Mouse (Mus musculus): Measurements from ENCODE around the gene Pfkfb2. TPM values are rescaled to one million over a fixed set of nuclear protein-coding genes. Genes with fewer than 3 reads are reported as not detected.

The Pfkfb2 gene
- polyA plus RNA-seq, 1 experiment from 2014 or later = 15.5 TPM

GRCm38 (mm10) chr1:130734852-130735251, 5.8 kb upstream of the Pfkfb2 start:
- Histone ChIP-seq H3K4me2 (no peak overlapping the region), H3K27ac (no peak overlapping the region), H3K4me1 (peaks cover 8% of the 10 kb centered on the region), H3K9ac (no peak overlapping the region), H3K4me3 (no peak overlapping the region), H3K9me3 (replicated peaks) (no peaks in the 10 kb centered on the region), H3K27me3 (no peaks in the 10 kb centered on the region), H3K36me3 (ENCODE audit: poor library complexity, severe bottlenecking) (no peaks in the 10 kb centered on the region)
- WGBS = 86% methylated on average over 8 of the region's 8 CpGs
- no peak; the same call in 1 of the 2 replicates for ATAC-seq

- no peak overlapping the region for H3K9ac ChIP-seq
- H3K36me3 ChIP-seq (ENCODE audit: poor library complexity, severe bottlenecking) = no peaks in the 10 kb centered on the region
- H3K9me3 ChIP-seq (replicated peaks) = no peaks in the 10 kb centered on the region
- H3K4me2 ChIP-seq = no peak overlapping the region
- peaks cover 8% of the 10 kb centered on the region for H3K4me1 ChIP-seq
- ATAC-seq = peak; percentile 30; the same call in 1 of the 2 replicates
- 52% methylated on average over 5 of the region's 5 CpGs for WGBS
- no peak overlapping the region for H3K27ac ChIP-seq
- H3K4me3 ChIP-seq = no peak overlapping the region
- no peaks in the 10 kb centered on the region for H3K27me3 ChIP-seq
These were observed 5.4 kb upstream of the Pfkfb2 start for GRCm38 (mm10) chr1:130734452-130734851.

- H3K4me1 ChIP-seq = peaks cover 8% of the 10 kb centered on the region
- no peaks in the 10 kb centered on the region for H3K36me3 ChIP-seq (ENCODE audit: poor library complexity, severe bottlenecking)
- no peak overlapping the region for H3K4me3 ChIP-seq
- H3K27me3 ChIP-seq = no peaks in the 10 kb centered on the region
- H3K9me3 ChIP-seq (replicated peaks) = no peaks in the 10 kb centered on the region
- no peak overlapping the region for H3K4me2 ChIP-seq
- H3K27ac ChIP-seq = no peak overlapping the region
- ATAC-seq = no peak
- no peak overlapping the region for H3K9ac ChIP-seq
- 99% methylated on average over 4 of the region's 4 CpGs for WGBS
These were observed 4.6 kb upstream of the Pfkfb2 start for GRCm38 (mm10) chr1:130733671-130734070.

- 90% methylated on average over 13 of the region's 13 CpGs for WGBS
- H3K4me3 ChIP-seq = no peak overlapping the region
These were observed 3.9 kb upstream of the Pfkfb2 start for GRCm38 (mm10) chr1:130732706-130733658.

GRCm38 (mm10) chr1:130731741-130732337, 2.8 kb upstream of the Pfkfb2 start, which contains the start of gene AA986860:
AA986860 (plus strand) TSS chr1:130731976.
- Histone ChIP-seq H3K36me3 (ENCODE audit: poor library complexity, severe bottlenecking) (no peaks in the 10 kb centered on the region), H3K4me1 (peaks cover 8% of the 10 kb centered on the region), H3K9me3 (replicated peaks) (no peaks in the 10 kb centered on the region), H3K4me2 (0 out of 2 replicates have a peak within 1 kb of the TSS, but pooled peaks have one; percentile 14), H3K27ac (no peak within 1 kb of the TSS), H3K27me3 (no peaks in the 10 kb centered on the region), H3K4me3 (no peak within 1 kb of the TSS), H3K9ac (no peak within 1 kb of the TSS)
- 6% methylated on average over 10 of the region's 10 CpGs for WGBS
- ATAC-seq = peak; percentile 36; the same call in 1 of the 2 replicates

More at GRCm38 (mm10) chr1:130732706-130733658, 3.9 kb upstream of the Pfkfb2 start:
- no peak for ATAC-seq
- H3K4me1 ChIP-seq = peaks cover 8% of the 10 kb centered on the region
- no peaks in the 10 kb centered on the region for H3K36me3 ChIP-seq (ENCODE audit: poor library complexity, severe bottlenecking)
- no peak overlapping the region for H3K9ac ChIP-seq
- H3K27ac ChIP-seq = no peak overlapping the region
- no peak overlapping the region for H3K4me2 ChIP-seq
- H3K27me3 ChIP-seq = no peaks in the 10 kb centered on the region
- no peaks in the 10 kb centered on the region for H3K9me3 ChIP-seq (replicated peaks)

- Histone ChIP-seq H3K4me1 (peaks cover 5% of the 10 kb centered on the region), H3K9me3 (replicated peaks) (no peaks in the 10 kb centered on the region), H3K4me2 (no peak overlapping the region), H3K4me3 (no peak overlapping the region), H3K27ac (no peak overlapping the region), H3K27me3 (no peaks in the 10 kb centered on the region), H3K36me3 (ENCODE audit: poor library complexity, severe bottlenecking) (no peaks in the 10 kb centered on the region), H3K9ac (no peak overlapping the region)
- WGBS = 93% methylated on average over 3 of the region's 3 CpGs
- no peak for ATAC-seq
These were observed 345 bp downstream of the Pfkfb2 start for GRCm38 (mm10) chr1:130728708-130729107.

- Histone ChIP-seq H3K27ac (no peak overlapping the region), H3K4me1 (peaks cover 5% of the 10 kb centered on the region), H3K9me3 (replicated peaks) (no peaks in the 10 kb centered on the region), H3K36me3 (ENCODE audit: poor library complexity, severe bottlenecking) (no peaks in the 10 kb centered on the region), H3K9ac (no peak overlapping the region), H3K27me3 (no peaks in the 10 kb centered on the region), H3K4me3 (no peak overlapping the region), H3K4me2 (no peak overlapping the region)
- ATAC-seq = no peak
- 83% methylated on average over 1 of the region's 1 CpGs for WGBS
These were observed 983 bp downstream of the Pfkfb2 start for GRCm38 (mm10) chr1:130728070-130728469.

- Histone ChIP-seq H3K4me1 (peaks cover 1% of the 10 kb centered on the region; the same call in 1 of the 2 replicates), H3K27me3 (no peaks in the 10 kb centered on the region), H3K9me3 (replicated peaks) (no peaks in the 10 kb centered on the region), H3K4me2 (no peak overlapping the region), H3K9ac (no peak overlapping the region), H3K27ac (no peak overlapping the region), H3K4me3 (no peak overlapping the region), H3K36me3 (ENCODE audit: poor library complexity, severe bottlenecking) (no peaks in the 10 kb centered on the region)
- WGBS = 71% methylated on average over 2 of the region's 2 CpGs
- no peak for ATAC-seq
These were observed 2.7 kb downstream of the Pfkfb2 start for GRCm38 (mm10) chr1:130726396-130726795.

- Histone ChIP-seq H3K4me1 (peaks cover 3% of the 10 kb centered on the region), H3K27ac (no peak overlapping the region), H3K4me3 (no peak overlapping the region), H3K4me2 (no peak overlapping the region), H3K27me3 (no peaks in the 10 kb centered on the region), H3K36me3 (ENCODE audit: poor library complexity, severe bottlenecking) (peaks cover 3% of the 10 kb centered on the region; the same call in 1 of the 2 replicates), H3K9ac (no peak overlapping the region), H3K9me3 (replicated peaks) (no peaks in the 10 kb centered on the region)
- ATAC-seq = no peak
- 95% methylated on average over 5 of the region's 5 CpGs for WGBS
These were observed 4.8 kb downstream of the Pfkfb2 start for GRCm38 (mm10) chr1:130724206-130724605.

- Histone ChIP-seq H3K9me3 (replicated peaks) (no peaks in the 10 kb centered on the region), H3K27ac (peak within 1 kb of the TSS; percentile 78), H3K4me1 (peaks cover 18% of the 10 kb centered on the region), H3K4me3 (peak within 1 kb of the TSS; percentile 87), H3K9ac (peak within 1 kb of the TSS; percentile 96), H3K27me3 (no peaks in the 10 kb centered on the region), H3K36me3 (ENCODE audit: poor library complexity, severe bottlenecking) (peaks cover 9% of the 10 kb centered on the region; the same call in 1 of the 2 replicates), H3K4me2 (peak within 1 kb of the TSS; percentile 86)
- peak; percentile 75 for ATAC-seq
- under 1% methylated on average over 53 of the region's 54 CpGs for WGBS
These were observed 11.7 kb downstream of the Pfkfb2 start, which contains the start of gene Yod1 for GRCm38 (mm10) chr1:130717291-130717871. Yod1 (plus strand) TSS chr1:130717327.

GRCm38 (mm10) chr1:130716513-130717290, 12.4 kb downstream of the Pfkfb2 start:
- peak; percentile 3 for ATAC-seq
- under 1% methylated on average over 42 of the region's 42 CpGs for WGBS

More at GRCm38 (mm10) chr1:130716513-130717290, 12.4 kb downstream of the Pfkfb2 start:
- Histone ChIP-seq H3K36me3 (ENCODE audit: poor library complexity, severe bottlenecking) (peaks cover 9% of the 10 kb centered on the region; the same call in 1 of the 2 replicates), H3K4me3 (peak overlapping the region; percentile 87), H3K4me2 (peak overlapping the region; percentile 86), H3K9me3 (replicated peaks) (no peaks in the 10 kb centered on the region), H3K27me3 (no peaks in the 10 kb centered on the region), H3K4me1 (peaks cover 18% of the 10 kb centered on the region), H3K9ac (peak overlapping the region; percentile 96), H3K27ac (peak overlapping the region; percentile 78)

Data from forebrain, embryonic 13.5 days (tissue).